Mouse (Mus musculus) gastrocnemius, adult 18-20 months (tissue): Measurements from ENCODE around the gene Gfy. TPM values are rescaled to one million over a fixed set of nuclear protein-coding genes. Genes with fewer than 3 reads are reported as not detected.
A peak's percentile ranks its signal among the peaks of the same experiment; 100 is the strongest.

Experiments
- DNase-seq: peaks from one replicate; pipeline ENCODE4 v3.0.0; 2021; ENCODE audit warnings: low spot score
- long read RNA-seq, 2 experiments: library from polyadenylated mRNA; stranded (forward); transcript quantifications; one replicate each; pipeline ENCODE4 v2.0.0; 2021
- total RNA-seq, 2 experiments: library from RNA; stranded (reverse); gene quantifications; 2 replicates each; pipeline ENCODE4 v1.2.3; 2021

Gfy gene
- not detected for total RNA-seq
- long read RNA-seq, experiment 1: 0 reads
- long read RNA-seq, experiment 2: 0 reads

DNA sequence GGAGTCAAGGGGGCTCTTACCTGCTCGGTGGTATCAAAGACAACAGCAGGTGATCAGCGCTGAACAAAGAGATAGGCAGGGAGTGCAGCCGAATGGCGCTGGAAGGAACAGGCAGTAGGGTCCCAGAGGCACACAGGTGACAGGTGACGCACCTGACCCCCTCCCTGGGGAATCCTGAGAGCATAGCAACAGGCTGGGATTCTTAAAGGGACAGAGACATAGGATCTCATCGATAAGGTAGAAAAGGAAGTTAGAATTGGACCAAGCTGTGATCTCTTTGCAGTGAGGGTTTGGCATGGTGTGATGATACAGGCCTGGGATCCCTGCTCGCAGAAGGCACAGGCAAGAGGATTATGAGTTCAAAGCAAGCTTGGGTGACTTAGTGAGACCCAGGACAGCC is at the start of gene Gfy:
TSS of gene Gfy (minus strand) at position 101 of the 400 bp plus-strand sequence.
- DNase-seq: no peak

DNA sequence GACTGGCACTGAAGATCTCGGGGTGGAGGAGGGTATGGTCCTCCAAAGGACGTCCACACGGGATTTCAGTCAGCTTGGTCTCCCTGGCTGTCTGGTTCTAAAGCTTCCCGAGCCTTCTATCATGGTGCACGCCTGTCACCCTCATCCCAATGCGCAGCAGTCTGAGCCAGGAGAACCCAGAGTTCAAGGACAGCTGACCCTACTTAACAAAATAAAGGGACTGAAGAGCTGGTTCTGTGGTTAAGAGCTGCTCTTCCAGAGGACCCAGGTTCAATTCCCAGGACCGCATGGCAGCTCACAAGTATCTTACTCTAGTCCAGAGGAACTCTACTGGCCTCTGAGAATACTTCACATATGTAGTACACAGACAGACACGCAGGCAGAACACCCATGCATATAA is 49.7 kb upstream of the Gfy start:
- no peak for DNase-seq

DNA sequence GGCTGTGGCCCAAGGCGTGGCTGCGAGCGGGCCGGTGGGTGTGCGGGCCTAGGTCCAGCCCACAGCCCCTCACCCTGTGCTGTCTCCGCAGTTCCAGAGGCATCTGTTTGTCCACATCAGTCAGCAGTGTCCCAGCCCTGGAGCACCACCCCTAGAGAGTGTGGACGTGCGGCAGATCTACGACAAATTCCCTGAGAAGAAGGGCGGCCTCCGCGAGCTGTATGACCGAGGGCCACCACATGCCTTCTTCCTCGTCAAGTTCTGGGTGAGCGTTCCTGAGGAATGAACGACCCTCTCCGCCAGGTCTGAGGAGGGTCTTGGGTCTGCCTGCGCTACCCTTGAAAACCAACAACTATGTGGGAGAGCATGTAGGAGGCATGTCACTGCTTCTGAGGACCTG is 49.2 kb upstream of the Gfy start:
- no peak for DNase-seq

DNA sequence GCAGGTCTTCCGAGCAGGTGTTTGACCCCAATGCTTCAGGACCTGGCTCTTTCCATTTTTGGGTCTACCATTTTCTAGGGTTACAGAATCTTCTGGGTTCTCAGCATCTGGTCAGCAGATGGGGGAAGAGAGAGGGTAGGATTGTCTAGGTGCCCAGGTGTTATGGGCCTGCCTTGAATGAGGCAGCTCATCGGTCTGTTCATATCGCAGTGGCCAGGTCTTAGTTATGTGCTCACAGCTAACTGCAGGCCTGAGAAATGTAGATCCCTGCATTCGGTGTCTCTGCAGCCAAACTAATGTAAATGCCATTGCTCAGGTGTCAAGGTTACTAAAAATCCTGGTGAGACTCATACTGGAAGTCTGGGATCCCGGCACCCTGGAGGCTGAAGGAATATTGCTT is 47.1 kb upstream of the Gfy start:
- no peak for DNase-seq

DNA sequence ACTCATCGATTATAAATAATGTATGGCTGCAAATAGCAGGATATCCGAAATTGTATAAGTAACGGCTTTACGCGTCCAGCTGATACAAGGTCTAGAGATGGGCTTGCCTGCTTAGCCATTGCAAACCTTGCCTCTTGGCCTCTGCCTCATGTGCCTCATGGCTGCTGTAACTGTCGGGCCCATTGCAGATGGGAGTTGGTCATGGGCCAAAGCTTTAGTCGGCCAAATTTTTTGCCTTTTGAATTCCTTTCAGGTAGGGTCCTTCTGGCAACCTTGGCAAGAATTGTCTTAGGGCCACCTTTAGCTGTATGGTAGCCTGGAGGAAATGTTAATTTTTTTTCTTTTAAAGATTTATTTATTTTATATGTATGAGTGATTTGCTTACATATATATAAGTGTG is 45.5 kb upstream of the Gfy start:
- DNase-seq: no peak

DNA sequence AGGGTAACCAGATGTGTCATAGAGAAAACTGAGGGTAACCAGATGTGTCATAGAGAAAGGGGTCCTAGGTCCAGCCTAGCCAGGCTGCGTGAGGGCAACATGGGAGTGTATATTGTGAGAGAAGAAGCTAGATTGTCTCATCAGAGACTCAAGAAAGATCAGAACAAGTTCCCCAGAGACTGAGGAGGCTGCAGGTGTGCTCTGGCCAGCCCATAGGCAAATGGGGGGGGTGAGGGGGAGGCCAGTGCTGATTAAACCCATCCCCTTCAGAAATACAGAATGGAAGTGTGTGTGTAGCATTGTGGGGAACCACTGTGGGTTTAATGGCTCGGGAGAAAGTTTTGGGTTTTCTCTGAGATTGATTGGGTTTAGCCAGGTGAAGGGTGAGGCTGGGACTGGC is 42.3 kb upstream of the Gfy start:
- no peak for DNase-seq

DNA sequence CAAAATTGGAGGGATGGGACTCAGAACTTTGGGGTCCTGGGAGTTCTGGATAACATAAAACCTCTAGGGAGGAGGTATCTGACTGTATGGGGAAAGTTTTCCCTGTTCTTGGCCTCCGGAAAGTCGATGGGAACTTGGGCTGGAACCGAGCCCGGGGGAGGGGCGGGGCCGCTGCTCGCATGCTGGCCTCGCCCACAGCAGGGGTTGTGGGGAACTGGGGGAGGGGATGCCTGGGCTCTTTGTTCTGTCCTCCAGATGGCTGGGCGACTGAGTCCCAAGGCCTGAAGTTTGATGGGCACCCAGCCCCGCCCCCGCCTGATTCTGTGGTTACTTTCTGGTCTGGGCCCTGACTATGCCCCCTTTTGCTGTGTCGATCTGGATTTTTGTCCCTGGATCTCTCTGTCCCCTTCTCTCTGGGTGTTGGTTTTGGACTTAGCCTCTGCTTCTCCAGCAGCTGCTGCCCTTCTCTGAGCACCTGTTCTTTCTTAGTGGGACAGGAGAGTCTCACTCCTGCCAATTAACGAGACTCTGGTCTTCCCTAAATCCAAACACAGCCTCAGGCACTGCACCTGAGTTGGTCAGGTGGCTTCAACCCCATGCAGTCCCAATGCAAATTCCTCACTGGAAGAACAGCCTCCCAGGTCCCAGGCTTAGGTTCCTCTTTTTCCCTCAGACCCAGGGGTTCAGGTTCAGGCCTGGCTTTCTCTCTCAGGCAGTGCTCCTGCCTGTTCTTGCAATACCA is 37.2 kb upstream of the Gfy start:
- no peak for DNase-seq

DNA sequence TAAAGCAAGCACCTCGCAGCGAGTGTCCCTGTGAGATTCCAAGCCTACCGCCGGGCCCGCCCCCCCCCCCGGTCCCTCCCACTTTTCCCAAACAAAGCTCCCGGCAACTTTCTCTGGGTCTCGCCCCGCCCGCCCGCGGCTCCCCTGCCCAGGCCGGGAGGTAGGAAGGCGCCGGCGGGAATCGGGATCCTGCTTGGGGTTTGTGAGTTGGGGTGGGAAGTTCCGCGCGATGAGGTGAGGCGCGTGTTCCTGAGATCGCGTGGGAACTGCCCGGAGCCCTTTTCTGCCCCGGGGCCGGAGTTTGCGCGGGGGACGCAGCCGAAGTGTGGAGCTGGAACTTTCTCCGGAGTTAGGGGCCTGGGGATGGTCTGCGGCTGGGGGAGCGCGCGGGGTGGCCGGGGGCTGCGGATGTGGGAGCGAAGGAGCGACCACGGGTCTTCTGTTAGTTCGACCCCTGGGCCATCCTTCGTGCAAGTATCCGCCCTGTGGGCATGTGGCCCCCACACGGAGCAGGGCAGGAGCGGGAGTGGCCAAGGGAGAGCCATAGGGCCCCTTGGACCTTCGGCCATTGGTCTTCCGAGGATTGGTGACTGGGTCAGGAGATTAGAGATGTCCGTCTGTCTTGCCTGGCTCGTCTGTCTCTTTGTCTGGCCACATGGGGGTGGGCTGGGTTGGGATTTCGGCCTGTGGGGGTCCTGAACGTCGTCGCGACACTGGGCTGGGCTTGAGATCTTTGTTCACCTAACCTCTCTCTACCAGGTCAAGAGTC is 36.5 kb upstream of the Gfy start, which contains the start of gene Tead2:
TSS of gene Tead2 (plus strand) at position 81 of the 769 bp plus-strand sequence.
- DNase-seq: no peak

DNA sequence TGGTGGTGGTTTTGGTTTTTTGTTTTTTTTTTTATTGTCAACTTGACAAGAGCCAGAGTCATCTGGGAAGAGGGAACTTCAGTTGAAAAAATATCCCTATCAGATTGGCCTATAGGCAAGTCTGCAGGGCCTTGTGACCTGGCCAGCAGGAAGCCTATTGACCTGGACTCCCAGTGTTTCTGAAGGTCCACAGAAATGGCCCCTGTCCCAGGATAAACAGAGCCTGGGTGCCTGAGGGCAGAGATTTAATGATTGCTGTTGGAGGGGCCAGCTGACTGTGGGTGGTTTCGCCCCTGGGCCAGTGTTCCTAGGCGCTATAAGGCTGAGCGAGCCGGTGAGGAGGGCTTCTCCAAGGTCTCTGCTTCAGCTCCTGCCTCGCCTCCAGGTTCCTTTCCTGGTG is 34.3 kb upstream of the Gfy start:
- no peak for DNase-seq

DNA sequence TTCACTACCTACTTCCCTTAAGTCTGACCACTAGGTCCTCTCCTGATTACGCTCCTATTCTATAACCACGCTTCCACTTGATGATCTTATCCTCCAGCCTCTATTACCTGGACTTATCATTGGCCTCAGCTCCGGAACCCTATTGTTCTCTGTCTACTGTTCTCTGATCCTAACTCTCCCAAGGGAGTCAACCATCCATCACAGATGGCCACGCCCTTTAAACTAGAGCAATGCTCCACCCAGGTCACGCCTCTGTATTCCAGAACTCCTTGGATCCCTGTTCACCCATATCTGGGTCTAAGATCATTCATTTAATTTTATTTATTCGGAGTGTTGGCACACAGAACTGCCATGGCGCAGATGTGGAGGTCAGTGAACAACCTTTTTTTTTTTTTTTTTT is 33.0 kb upstream of the Gfy start:
- no peak for DNase-seq

DNA sequence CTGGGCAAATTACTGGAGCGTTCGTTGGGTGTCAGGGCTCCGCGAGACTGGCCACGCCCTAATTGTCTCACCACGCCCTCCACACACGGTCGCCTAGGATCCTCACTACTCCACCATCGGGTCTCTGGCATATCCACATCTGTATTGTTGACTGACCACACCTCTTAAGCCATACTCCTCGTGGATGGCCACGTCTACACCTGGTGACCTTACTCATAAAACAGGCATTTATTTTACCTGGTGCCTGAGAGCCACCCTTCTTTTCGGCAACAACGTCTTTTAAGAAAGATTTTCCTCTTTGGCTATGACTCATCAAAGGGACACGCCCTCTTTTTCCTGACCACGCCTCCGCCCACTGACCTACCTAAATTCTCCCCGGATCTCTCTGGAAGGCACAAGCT is 32.5 kb upstream of the Gfy start, which contains the start of gene Dkkl1:
TSS of gene Dkkl1 (minus strand) at position 297 of the 401 bp plus-strand sequence.
- DNase-seq: no peak

DNA sequence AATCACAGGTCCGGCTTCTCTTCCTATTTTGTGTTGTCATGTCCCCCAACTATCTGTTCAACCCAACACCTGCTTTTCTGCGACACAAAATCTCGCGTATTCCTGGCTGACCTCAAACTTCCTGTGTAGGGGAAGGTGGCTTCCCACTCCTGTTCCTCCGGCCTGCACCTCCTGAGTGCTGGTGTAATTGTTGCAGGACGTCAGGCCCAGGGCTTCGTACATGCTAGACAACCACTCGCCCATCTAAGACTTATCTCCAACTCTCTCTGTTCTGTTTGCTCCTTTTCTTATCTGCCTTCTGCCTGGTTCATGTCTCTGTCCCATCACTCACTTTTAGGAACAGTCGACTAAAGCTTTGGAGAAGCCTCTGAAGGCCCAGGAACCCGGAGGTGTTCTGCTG is 31.7 kb upstream of the Gfy start:
- DNase-seq: no peak

DNA sequence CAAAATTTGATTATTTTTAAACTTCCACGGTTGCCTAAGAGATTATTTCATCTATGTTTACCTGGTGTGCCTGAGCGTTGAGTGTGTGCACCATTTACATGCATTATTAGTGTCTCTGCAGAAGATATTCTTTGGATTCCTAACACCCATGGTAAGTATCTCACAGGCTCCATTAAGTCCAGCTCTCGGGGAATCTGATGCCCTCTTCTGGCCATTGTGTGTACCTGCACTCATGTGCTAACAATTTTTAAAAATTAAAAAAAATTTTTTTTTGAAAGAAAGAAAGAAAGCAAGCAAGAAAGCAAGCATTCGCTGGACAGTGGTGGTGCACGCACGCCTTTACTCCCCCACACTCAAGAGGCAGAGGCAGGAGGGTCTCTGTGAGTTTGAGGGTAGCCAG is 28.9 kb upstream of the Gfy start:
- DNase-seq: no peak

DNA sequence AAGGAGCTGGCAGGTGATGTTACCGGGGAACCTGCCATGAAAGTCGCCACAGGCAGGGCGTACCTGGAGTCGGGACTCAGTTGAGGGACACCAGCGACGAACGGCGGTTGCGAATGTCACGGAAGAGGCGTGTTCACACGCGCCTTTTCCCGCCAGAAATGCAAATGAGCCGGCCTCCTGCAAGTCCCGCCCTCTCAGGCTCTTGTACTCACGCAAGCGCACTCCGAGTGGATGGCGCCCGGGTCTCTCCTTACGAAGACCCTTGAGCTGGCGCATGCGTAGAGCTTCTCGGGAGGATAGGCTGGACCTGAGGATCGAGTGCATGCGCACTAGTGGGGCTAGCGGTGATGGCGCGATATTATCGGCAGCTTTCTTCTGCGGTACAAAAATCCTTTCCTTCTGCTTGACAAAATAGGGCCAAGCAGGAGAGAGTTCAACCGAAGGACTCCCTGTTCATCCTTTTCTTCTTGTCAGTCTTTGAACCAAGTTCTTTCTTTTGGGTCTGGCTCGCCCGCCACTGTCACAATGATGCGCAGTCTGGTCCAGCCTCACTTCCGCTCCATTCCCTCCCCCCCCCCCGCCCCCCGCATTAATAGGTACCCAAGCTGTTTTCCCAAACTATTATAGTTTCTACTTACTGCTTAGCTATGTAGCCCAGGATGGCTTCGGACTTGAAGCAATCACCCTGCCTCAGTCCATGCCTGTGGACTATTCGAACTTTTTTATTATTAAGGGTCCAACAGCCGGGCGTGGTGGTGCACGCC is 25.2 kb upstream of the Gfy start, which contains the start of gene Ccdc155:
TSS of gene Ccdc155 (minus strand) at position 513 of the 764 bp plus-strand sequence.
- DNase-seq: peak; percentile 80

DNA sequence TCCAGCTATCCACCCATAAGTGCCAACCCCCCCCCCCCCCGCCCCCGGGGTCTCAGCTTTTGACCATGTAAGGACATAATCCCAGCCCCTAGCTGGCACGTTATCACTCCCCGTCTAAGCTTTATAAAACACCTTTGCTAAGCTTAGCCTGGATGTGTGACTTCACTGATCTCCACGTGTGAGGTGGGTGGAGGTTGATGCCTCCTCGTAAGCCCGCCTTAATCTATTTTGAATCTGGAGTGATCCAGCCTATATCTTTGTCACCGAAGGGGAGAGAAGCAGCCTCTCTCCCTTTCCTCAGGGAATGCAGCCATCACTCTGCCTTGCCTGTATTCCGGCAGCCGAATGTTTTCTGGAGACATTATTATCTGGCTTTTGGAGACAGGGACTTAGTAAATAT is 23.3 kb upstream of the Gfy start:
- no peak for DNase-seq

DNA sequence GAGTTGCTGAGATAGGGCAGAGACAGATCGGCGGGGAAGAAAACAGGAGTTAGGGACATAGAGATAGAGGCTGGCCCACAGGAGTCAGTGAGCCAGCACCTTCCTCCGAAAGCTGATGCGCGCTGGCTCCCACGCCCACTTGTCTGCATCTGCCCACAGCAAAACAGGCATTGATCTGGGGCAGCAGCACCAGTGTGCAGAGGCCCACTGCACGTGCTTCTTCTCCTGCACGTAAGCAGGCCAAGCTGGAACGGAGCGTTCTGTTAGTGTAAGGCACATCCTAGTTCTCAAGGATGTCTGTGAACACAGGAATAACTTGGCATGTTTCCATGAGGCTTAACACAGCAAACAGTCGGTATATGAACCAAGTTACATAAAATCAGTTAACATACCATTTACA is 19.6 kb upstream of the Gfy start:
- no peak for DNase-seq

DNA sequence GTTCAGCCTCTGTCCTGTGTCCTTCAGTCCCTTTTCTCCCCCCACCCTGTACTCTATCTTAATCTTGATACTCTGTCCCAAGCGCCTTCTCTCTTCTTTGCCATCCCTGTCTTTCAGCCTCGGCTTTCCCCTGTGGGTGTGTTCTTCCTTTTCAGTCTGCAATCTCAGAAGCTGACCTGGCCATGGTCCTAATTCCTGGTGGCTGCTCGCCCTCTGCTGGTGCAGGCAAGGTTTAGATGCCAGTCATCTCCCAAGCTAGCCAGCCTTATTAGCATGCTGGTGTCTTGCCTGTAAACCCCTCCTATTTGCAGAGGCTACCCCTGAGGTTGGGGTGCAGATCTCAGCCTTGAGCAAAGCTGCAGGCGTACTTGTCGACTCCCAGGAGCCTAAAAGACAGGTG is 19.1 kb upstream of the Gfy start:
- DNase-seq: peak; percentile 76

DNA sequence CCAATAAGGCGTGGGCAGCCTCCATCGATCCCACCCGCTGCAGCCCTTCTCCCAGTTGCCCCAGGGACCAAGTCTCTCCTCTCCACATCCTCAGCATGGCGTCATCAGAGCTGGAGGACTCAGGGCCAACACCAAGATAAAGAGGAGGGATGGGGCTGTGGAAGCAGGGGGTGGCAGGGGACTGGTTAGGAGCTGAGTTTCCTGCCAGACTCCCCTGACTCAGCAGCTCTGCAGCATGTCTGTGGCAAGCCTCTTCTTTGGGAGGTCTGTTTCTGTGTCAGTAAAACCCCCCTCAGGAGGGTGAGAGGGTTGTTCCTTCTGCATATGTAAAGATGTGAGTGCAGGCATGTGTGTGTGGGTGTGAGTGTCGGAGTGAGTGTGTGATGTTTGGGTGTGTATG is 17.6 kb upstream of the Gfy start:
- DNase-seq: no peak

DNA sequence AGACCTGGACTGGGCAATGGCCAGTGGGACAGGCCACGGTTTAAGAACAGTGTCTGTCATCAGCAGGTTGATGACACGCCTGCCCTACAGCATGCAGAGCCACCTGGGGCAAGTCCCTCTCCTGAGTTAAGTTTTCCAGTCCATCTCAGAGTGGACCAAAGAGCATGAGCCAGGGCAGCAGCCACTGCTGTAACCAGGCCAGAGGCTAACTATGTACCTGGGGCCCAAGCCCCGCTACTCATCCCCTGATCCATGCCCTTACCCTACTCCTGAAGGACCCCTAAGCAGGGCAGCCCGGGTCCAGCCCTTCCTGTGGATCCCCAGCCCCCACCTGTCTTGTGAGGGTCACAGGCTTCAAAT is 16.8 kb upstream of the Gfy start:
- DNase-seq: no peak

DNA sequence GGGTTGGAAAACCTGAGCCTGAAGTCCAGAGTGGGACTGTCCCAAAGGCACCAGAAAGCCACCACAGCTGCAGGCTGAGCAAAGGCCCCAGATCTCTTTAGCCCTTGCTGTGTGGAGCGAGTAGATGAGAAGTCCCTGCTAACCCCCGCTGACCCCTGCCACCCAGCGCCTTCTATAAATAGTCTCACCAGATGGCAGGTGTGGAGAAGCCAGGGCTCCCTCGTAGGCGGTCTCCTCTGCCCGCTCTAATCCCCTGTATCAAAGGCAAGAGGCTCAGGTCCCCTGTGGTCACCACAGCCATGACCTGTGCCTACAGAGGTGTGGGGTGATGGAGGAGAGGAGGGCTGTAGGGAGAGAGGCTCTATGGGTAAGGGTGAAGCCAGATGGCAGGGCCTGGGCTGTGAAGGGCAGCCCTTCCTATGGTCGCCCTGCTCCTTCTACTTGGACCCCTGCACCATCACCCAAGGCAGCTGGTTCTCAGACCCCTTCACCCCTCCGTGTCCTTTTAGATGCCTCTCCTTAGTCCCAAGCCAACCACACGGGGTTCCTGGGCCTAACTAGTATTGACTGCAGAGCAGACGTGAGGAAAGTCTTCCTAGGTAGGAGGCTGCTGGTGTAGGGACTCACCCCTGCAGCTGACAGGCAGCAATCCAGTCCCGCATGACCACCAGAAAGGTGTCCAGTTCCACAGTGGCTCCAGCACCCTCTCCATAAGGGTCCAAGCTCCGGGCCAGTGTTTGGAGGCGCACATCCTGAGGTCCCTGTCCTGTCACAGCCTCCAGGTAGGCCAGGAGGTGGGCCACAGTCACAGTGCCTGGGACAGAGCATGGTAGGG is 16.2 kb upstream of the Gfy start:
- peak; percentile 43 for DNase-seq
